Mouse (Mus musculus) midbrain, embryonic 15.5 days (tissue): ENCODE measurements around the gene Bod1l. TPM values are rescaled to one million over a fixed set of nuclear protein-coding genes. Genes with fewer than 3 reads are reported as not detected.

Experiments used
- ATAC-seq: fragments of 200-750 bp; cut with Nextera tagmentation; replicated peaks from 2 replicates; pipeline ENCODE4 v1.8.0; 2017; ENCODE audit warnings: moderate TSS enrichment
- H3K27ac ChIP-seq: fragments of 300-500 bp; sonication (generic); 2 replicates; pipeline ENCODE4 v1.5.1; 2015; ENCODE audit warnings: mild to moderate bottlenecking, inconsistent platforms
- H3K27me3 ChIP-seq: fragments of 300-500 bp; sonication (generic); replicated peaks from 2 replicates; pipeline ENCODE4 v1.6.1; 2015; ENCODE audit warnings: inconsistent platforms
- H3K36me3 ChIP-seq: fragments of 300-500 bp; sonication (generic); replicated peaks from 2 replicates; pipeline ENCODE4 v1.6.1; 2015; ENCODE audit warnings: inconsistent platforms
- H3K4me1 ChIP-seq: fragments of 300-500 bp; sonication (generic); 2 replicates; pipeline ENCODE4 v1.6.1; 2015; ENCODE audit warnings: inconsistent platforms
- H3K4me2 ChIP-seq: fragments of 300-500 bp; sonication (generic); 2 replicates; pipeline ENCODE4 v1.6.1; 2015; ENCODE audit warnings: inconsistent platforms, mild to moderate bottlenecking, moderate library complexity
- H3K4me3 ChIP-seq: fragments of 300-500 bp; sonication (generic); 2 replicates; pipeline ENCODE4 v1.5.1; 2015; ENCODE audit warnings: mild to moderate bottlenecking, inconsistent platforms
- H3K9ac ChIP-seq: fragments of 300-500 bp; sonication (generic); 2 replicates; pipeline ENCODE4 v1.6.1; 2015; ENCODE audit warnings: mild to moderate bottlenecking, inconsistent platforms
- H3K9me3 ChIP-seq: fragments of 300-500 bp; sonication (generic); 2 replicates; pipeline ENCODE4 v1.6.1; 2016; ENCODE audit warnings: inconsistent platforms
- WGBS: fragments of 180-500 bp; shearing (Covaris S2); methylation state at CpG from one replicate; pipeline ENCODE4 v1.1.7; 2015; ENCODE audit warnings: mixed read lengths; 5-methylcytosine and 5-hydroxymethylcytosine counted together
- polyA plus RNA-seq: library from polyadenylated mRNA; unstranded; fragments of >200 nt; fragmentation: Nextera tagmentation; extraction: Ambion mirVana; gene quantifications from 2 replicates; pipeline ENCODE4 v1.2.1, GENCODE M21; 2015

Gene Bod1l
- polyA plus RNA-seq, 1 experiment from 2014 or later = 29.6 TPM

- H3K27ac ChIP-seq = no peak overlapping the region
- no peak overlapping the region for H3K9ac ChIP-seq
- no peaks in the 10 kb centered on the region for H3K27me3 ChIP-seq
- WGBS = 94% methylated on average over 2 of the region's 2 CpGs
- no peak for ATAC-seq
- no peaks in the 10 kb centered on the region for H3K9me3 ChIP-seq
- peaks cover 45% of the 10 kb centered on the region for H3K36me3 ChIP-seq
- no peaks in the 10 kb centered on the region for H3K4me1 ChIP-seq
- H3K4me3 ChIP-seq = no peak overlapping the region
- H3K4me2 ChIP-seq = no peak overlapping the region
These were observed 53.6 kb downstream of the Bod1l start for GRCm38 (mm10) chr5:41790517-41790916.

GRCm38 (mm10) chr5:41788877-41789276 is 55.2 kb downstream of the Bod1l start:
- Histone ChIP-seq H3K36me3 (peaks cover 43% of the 10 kb centered on the region), H3K27ac (no peak overlapping the region), H3K4me1 (no peaks in the 10 kb centered on the region), H3K9me3 (no peaks in the 10 kb centered on the region), H3K4me3 (no peak overlapping the region), H3K27me3 (no peaks in the 10 kb centered on the region), H3K9ac (no peak overlapping the region), H3K4me2 (no peak overlapping the region)
- ATAC-seq = no peak
- WGBS = 69% methylated on average over 6 of the region's 6 CpGs

DNA sequence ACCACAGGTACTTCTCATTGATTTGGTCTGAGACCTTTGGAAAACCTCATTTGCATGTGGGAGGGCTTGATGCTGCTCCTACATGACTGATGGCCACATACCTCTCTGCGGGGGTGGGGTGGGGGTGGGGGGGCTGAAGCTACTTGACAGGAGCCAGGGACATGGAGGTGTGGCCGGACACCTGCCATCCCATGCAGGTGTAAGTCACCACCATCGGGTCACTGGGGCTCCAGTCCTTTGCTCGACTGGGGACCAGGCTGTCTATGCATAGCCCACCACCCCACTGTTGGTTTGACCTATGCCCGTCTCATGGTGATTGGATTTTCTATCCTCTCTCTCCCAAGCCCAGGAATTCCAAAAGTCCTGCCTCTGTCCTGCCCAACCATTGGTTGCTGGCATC is 62.2 kb downstream of the Bod1l start:
- H3K4me1 ChIP-seq = no peaks in the 10 kb centered on the region
- no peak overlapping the region for H3K4me3 ChIP-seq
- H3K9me3 ChIP-seq = no peaks in the 10 kb centered on the region
- H3K36me3 ChIP-seq = peaks cover 19% of the 10 kb centered on the region
- 93% methylated on average over 5 of the region's 5 CpGs for WGBS
- no peak for ATAC-seq
- H3K27me3 ChIP-seq = no peaks in the 10 kb centered on the region
- no peak overlapping the region for H3K4me2 ChIP-seq
- H3K9ac ChIP-seq = no peak overlapping the region
- H3K27ac ChIP-seq = no peak overlapping the region

GRCm38 (mm10) chr5:41780026-41780425 is 64.1 kb downstream of the Bod1l start:
- H3K4me3 ChIP-seq = no peak overlapping the region
- no peaks in the 10 kb centered on the region for H3K4me1 ChIP-seq
- H3K27me3 ChIP-seq = no peaks in the 10 kb centered on the region
- no peak overlapping the region for H3K27ac ChIP-seq
- no peak for ATAC-seq
- 0 out of 2 replicates have a peak, but pooled peaks cover under 1% of the 10 kb centered on the region for H3K36me3 ChIP-seq
- no peak overlapping the region for H3K9ac ChIP-seq
- no peaks in the 10 kb centered on the region for H3K9me3 ChIP-seq
- 81% methylated on average over 3 of the region's 3 CpGs for WGBS
- no peak overlapping the region for H3K4me2 ChIP-seq

DNA sequence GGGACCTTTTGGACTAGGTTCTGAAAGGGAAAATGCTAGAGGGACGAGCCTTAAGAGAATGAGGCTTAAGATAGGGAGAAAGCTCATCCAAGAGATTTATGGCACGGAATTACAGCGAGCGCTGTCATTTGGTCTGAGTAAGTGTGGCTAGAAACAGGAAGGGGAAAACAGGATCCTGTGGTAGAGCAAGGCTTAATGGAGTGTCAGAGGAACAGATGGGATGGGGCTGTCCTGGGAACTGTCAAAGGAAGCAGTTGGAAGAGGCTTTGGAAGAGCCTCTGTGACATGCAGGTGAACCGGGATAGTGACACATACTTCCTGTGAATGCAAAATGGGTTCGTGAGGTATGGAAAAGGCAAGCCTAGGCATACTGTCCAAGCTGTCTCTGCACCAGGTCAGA is 68.4 kb downstream of the Bod1l start:
- Histone ChIP-seq H3K36me3 (no peaks in the 10 kb centered on the region), H3K4me1 (no peaks in the 10 kb centered on the region), H3K9me3 (no peaks in the 10 kb centered on the region), H3K4me2 (no peak overlapping the region), H3K27me3 (no peaks in the 10 kb centered on the region), H3K9ac (no peak overlapping the region), H3K27ac (no peak overlapping the region), H3K4me3 (no peak overlapping the region)
- whole genome bisulfite sequencing = 74% methylated on average over 6 of the region's 6 CpGs
- ATAC-seq = no peak

DNA sequence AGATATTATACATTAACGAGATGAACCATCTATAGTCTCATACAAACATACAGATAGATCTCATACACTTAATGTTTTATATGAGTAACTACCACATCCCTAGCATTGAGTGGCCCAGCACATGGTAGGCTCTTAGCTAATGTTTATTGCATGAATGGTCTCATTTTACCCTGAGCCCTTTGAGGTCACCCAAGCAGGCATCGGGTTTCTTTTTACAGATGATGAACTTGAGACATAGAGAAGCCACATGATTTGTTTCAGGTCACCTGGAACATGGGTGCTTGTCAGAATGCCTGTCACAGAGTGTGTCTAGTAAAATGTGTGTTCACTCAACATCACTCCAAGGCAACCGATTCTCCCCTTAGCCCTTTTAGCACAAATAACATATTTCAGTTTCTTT is 68.8 kb downstream of the Bod1l start:
- WGBS = 86% methylated on average over 3 of the region's 3 CpGs
- Histone ChIP-seq H3K27ac (no peak overlapping the region), H3K4me1 (no peaks in the 10 kb centered on the region), H3K36me3 (no peaks in the 10 kb centered on the region), H3K4me3 (no peak overlapping the region), H3K9me3 (no peaks in the 10 kb centered on the region), H3K4me2 (no peak overlapping the region), H3K9ac (no peak overlapping the region), H3K27me3 (0 out of 2 replicates have a peak, but pooled peaks cover under 1% of the 10 kb centered on the region)
- no peak for ATAC-seq

GRCm38 (mm10) chr5:41768382-41769040 is 75.6 kb downstream of the Bod1l start:
- ATAC-seq = peak; percentile 87
- H3K9me3 ChIP-seq = no peaks in the 10 kb centered on the region
- no peaks in the 10 kb centered on the region for H3K36me3 ChIP-seq
- 5% methylated on average over 21 of the region's 21 CpGs for WGBS
- H3K9ac ChIP-seq = no peak overlapping the region
- H3K4me2 ChIP-seq = peak overlapping the region; percentile 40
- H3K27me3 ChIP-seq = peaks cover 55% of the 10 kb centered on the region
- H3K4me1 ChIP-seq = peaks cover 23% of the 10 kb centered on the region
- peak overlapping the region; percentile 18 for H3K4me3 ChIP-seq
- H3K27ac ChIP-seq = no peak overlapping the region

DNA sequence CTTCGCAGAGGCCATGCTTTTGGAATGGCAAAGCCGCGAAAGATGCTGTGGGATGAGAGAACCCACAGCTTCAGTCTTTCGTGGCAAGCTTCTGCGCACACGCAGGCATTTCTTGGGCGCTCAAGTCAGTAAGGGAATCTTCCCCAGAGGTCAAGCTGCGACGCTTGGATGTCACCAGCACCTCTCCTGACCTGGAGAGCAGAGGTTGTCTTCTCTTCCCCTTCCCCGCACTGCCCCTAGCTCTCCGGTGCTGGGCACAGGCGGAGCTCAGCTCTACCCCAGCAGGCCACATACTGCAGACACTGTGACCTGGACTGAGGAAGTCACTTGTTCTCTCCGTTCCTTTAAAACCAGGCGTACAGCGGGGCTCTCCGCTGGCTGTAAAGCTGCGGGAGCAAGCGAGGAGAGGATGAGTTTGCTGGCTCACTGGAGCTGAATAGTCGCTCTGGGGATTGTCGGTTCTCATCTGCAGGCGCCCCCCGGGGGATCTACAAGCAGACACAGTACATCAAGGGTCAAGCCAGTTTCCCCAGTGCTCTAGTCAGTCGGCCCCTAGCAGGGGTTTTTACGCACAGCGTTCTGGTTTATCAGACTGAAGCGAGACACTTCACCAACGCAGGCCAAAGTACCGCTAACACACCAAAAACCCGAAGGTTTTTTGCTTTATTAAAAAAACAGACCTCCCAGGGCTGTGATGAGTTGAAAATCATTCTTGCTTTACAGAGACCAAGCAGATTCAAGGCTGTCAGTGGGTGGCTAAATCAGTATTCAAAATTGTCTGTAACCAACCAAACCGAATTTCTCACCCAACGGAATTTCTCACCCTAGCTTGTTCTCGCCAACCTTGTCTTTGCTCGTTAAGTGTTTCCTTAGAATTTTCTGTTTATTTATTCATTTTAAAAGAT is 76.6 kb downstream of the Bod1l start:
- Histone ChIP-seq H3K36me3 (no peaks in the 10 kb centered on the region), H3K4me3 (peak overlapping the region; percentile 18), H3K9me3 (no peaks in the 10 kb centered on the region), H3K4me1 (peaks cover 28% of the 10 kb centered on the region), H3K9ac (peak overlapping the region; percentile 9; the same call in 1 of the 2 replicates), H3K4me2 (peak overlapping the region; percentile 40), H3K27ac (no peak overlapping the region), H3K27me3 (peaks cover 64% of the 10 kb centered on the region)
- 1% methylated on average over 33 of the region's 33 CpGs for WGBS
- ATAC-seq = no peak

- H3K9ac ChIP-seq = no peak overlapping the region
- peaks cover 74% of the 10 kb centered on the region for H3K27me3 ChIP-seq
- H3K4me1 ChIP-seq = peaks cover 35% of the 10 kb centered on the region
- no peak overlapping the region for H3K4me3 ChIP-seq
- no peak overlapping the region for H3K4me2 ChIP-seq
- WGBS = 1% methylated on average over 27 of the region's 27 CpGs
- H3K27ac ChIP-seq = no peak overlapping the region
- no peak for ATAC-seq
- H3K36me3 ChIP-seq = no peaks in the 10 kb centered on the region
- no peaks in the 10 kb centered on the region for H3K9me3 ChIP-seq
These were observed 77.6 kb downstream of the Bod1l start for GRCm38 (mm10) chr5:41766406-41767010.

DNA sequence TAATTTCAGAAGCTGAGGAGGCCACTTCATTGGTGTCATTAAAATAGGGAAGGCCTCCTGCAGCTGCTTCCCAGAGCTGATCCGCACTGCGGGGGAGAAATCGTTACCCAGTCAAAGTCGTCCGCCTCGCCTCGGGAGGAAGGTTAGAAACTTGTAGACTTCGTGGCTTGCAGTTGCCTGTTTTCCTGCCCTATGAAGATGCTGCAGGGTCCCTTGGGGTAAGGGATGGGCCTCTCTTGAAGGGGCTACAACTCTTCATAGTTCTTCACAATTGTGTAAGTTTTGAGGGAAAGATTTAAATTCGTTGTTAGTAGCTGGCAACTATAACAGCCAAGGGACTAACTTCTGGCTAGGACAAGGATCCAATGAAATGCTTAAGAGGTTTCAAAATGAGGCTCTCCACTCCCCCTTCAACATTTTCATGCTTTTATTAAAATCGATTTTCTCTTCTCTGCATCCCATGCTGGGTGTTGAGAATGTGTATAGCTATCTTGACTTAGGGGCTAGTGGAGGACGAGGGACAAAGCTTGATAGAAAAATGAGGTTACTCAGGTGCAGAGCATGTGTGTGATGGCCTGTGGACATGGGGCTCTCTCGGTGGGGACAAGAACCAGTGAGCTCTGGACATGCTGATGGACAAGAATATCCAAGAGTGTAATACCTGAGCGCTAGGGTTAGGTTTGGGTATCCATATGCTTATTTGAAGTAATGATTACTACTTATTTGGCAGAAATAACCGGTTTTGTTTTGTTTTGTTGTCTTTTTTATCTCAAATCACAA is 78.3 kb downstream of the Bod1l start:
- H3K9me3 ChIP-seq = no peaks in the 10 kb centered on the region
- WGBS = 4% methylated on average over 14 of the region's 14 CpGs
- H3K27ac ChIP-seq = no peak overlapping the region
- H3K36me3 ChIP-seq = no peaks in the 10 kb centered on the region
- H3K4me1 ChIP-seq = peaks cover 40% of the 10 kb centered on the region
- no peak overlapping the region for H3K9ac ChIP-seq
- no peak overlapping the region for H3K4me3 ChIP-seq
- H3K4me2 ChIP-seq = no peak overlapping the region
- peaks cover 81% of the 10 kb centered on the region for H3K27me3 ChIP-seq
- no peak for ATAC-seq

DNA sequence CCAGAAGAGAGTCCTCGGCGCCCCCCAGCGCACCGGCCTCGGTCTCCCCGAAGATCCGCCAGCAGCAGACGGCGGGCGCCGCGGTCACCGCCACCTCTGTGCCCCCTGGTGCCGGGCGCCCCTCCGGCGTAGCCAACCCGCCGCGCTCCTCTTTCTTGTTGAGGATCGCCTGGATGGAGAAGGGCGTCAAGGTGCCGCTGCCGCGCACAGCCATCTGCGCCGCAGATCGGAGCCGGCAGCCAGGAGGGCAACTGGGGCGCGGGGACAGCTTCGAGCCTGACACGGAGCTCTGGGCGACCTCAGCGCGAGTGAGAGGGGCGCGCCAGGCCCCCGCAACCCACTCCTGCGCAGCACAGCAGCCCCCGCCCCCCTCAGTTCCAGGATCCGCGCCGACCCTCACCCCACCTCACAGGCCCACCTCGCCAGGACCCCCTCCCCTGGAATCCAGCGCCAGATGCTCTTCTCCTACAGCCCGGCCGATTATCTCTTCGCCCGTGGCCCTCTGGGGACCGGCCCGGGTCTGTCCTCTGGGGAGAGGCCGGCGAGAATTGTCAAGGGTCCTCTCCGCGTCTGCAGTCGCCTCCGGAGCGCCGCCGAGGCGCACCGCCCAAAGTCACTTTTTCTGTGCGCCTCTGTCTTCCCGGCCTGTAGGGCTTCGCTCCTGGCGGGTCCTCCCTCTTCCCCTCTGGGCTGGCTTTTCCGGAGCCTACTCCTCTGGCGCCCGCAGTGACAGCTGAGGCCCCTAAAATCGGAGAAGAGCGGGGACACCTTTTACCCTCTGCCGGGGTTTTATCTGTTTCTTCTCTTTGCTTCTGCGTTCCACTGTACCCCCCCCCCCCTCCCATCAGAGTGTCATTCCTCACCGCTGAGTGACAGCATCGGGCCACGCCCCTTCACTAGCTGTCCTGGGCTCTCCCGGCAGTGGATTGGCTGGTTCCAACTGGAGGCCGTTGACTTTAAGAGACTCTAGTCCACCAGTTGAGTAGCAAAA is 80.1 kb downstream of the Bod1l start, which contains the start of gene Nkx3-2:
TSS of gene Nkx3-2 (minus strand) at position 771 of the 991 bp plus-strand sequence.
- Histone ChIP-seq H3K9me3 (no peaks in the 10 kb centered on the region), H3K36me3 (no peaks in the 10 kb centered on the region), H3K27me3 (peaks cover 87% of the 10 kb centered on the region), H3K4me2 (peak within 1 kb of the TSS; percentile 56), H3K4me1 (peaks cover 40% of the 10 kb centered on the region), H3K4me3 (peak within 1 kb of the TSS; percentile 32), H3K27ac (no peak within 1 kb of the TSS), H3K9ac (no peak within 1 kb of the TSS)
- peak; percentile 24 for ATAC-seq
- under 1% methylated on average over 78 of the region's 79 CpGs for WGBS
